Mouse (Mus musculus): ENCODE measurements around the gene Hfe2.

DNA sequence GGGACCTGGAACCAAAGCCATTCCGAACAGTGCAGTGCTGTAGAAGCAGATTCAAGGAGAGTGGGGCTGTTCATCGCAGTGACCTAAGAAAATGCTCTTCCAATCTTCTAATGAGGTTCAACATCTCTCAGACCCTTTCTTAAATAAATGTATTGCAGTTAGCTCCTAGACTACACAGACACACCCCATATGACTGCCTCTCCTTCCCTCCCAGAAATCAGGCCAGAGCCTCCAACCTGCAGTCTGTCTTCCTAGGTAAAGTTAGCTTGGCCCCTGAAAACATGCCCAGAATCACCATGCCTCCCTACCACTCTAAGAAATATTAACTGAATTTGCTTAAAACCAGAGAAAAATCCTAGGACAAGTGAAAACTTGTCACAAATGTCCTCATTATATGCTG is 39.6 kb upstream of the Hfe2 start:
- no peak for TF ChIP-seq GATA2 (IDR thresholded peaks at IDR 0.05; ENCODE audit: borderline replicate concordance, low read depth, low read length)
- no peak for TF ChIP-seq CTCF (IDR thresholded peaks at IDR 0.05; ENCODE audit: low read depth, low read length)
- no peak for TF ChIP-seq GATA1 (IDR thresholded peaks at IDR 0.05; ENCODE audit: borderline replicate concordance, low read length)
- peak; percentile 96 for TF ChIP-seq POLR2AphosphoS5 (IDR thresholded peaks at IDR 0.05; ENCODE audit: insufficient replicate concordance, low read depth, low read length)
- TF ChIP-seq TAL1 (conservative IDR thresholded peaks at IDR 0.05; ENCODE audit: low read depth, low read length) = no peak

Data from G1E (cell line).